Mouse (Mus musculus) layer of hippocampus, postnatal 10 days (tissue): ENCODE measurements at regions not wholly inside any gene's neighbourhood (a gene's known extent, or its start where the extent isn't known, plus 50 kb on each side); places are given as distances from the start of the nearest gene placed in this dataset.

Source experiments
- DNase-seq, 2 experiments: peaks; one replicate each; pipeline ENCODE4 v3.0.0; 2021; ENCODE audit warnings: low spot score in 2 of 2

DNA sequence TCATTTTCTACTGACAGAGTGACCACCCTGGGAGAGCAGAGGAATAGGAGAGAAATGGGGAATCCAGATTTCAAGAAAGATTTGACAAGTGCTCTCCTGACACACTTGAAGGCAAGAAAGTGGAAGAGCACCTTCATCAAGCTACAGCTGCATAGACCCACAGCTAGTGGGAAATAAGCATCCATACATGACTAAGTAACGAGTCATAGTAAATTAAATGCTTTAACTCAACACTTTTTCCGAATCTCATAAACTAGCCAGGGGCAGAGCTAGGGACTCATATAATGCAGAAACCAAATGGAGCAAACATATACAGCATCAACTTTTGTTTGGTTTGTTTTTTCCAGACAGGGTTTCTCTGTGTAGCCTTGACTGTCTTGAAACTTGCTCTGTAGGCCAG lies 383.2 kb upstream of the Gm10306 start:
- no peak for DNase-seq

DNA sequence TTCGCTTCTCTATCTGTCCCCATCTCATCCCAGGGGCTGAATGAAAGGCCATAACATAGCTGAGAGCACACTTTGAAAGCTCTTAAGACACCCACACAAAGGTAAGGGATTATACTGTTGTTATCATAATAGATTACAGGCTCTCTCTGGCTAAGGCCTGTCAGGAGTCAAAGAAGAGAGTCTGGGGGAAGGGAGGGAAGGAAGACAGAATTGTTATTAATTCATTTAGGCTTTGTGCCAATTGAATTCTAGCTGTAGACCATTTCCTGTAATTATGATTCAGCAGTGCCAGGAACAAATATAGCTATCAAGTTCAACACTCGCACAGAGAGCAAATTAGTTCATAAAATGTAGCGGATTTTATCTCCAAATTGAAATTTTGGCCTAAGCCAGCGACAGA lies 369.3 kb upstream of the Gm10306 start:
- no peak for DNase-seq

DNA sequence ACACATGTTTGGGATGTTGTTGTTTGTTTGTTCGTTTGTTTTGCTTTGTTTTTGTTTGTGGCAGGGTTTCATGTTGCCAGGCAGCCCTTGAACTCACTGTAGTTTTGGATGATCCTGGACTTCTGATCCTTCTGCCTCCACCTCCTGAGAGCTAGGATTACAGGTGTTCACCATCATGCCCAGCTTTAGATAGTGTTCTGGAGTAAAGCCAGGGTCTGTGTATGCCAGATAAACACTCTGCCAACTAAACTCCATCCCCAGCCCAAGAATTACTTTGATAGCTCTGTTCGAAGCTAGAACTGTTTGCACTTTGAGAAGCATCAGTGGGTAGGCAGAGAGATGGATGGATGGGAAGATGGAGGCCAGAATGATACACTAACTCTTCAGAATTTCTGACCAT lies 368.0 kb upstream of the Gm10306 start:
- no peak for DNase-seq

DNA sequence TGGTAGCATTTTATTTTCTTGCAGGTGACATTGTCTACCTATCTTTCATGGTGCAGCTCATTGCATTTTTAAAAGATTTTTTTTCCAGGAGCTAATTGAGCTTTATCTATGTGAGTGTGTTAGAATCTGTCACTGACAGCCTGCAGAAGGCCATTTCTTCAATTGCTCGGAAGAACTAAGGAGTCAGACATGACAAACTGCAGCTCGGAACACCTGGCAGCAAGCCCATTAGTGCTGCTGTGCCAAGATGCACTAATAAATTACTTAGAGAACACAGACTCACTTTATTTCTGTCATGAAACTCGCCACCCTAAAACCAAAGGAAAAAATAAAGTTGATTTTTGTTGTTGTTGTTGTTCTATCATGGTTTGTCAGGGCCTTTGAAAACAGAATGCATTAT lies 367.5 kb upstream of the Gm10306 start:
- DNase-seq, result peak; percentile 38 to 43

DNA sequence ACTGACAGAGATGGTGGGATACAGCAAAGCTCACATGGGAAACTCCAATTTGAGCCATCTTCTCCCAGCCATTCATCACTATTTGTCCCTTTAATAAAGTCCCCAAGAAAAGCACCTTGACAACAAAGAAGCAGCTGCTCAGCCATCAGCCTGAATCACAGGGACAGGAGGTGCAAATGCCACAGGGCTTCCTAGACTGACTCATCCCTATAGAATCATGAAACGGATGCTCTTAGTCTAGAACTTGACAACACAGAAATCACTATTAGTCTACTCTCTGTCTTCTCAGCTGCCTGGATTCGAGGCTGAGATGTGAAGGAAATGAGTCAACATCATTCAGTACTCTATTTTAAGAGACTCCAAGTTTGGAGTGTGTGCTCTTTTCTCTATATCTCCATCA lies 365.4 kb upstream of the Gm10306 start:
- DNase-seq, result no peak

DNA sequence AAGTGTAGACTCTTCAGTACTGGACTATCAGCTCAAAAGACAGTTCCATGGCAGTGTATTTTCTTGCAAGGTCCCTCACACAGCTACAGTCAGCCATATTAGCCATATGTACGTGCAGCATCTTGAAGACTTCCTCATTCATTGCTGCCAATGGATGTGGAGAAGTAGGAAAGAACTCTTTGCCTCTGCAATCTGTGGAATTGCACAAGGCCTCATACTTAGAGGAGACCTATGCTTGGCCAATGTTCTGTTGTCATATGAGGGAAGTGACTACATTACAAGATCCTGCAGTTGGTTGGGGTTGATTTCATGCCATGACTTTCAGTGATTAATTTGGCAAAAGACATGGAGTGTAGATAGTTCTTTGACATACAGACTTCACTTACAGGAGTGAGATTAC lies 340.1 kb upstream of the Gm10306 start:
- DNase-seq, result no peak

DNA sequence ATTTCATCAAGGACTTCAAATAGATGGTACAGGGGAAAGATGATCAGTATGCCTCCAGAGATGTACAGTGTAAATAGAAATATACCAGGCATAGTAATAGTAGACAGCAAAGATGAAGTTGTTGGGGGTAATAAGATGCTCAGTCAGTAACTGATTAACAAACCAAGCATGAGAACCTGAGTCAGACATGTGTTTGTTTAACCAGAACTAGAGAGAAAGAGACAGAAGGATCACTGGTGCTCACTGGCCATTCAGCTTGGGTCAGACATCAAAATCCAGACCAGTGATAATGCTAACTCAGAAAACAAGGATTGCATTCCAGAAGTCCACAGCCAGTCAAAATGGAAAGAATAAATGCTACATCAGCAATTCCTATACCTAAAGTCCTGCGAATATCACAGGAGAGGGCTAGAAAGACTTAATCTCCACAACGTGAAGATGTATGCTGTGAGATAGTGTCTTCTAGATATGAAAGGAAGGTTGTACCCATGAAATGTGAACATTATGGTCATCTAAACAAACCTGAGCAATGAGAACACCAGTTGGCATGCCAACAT lies 320.6 kb upstream of the Gm10306 start:
- DNase-seq, result no peak

DNA sequence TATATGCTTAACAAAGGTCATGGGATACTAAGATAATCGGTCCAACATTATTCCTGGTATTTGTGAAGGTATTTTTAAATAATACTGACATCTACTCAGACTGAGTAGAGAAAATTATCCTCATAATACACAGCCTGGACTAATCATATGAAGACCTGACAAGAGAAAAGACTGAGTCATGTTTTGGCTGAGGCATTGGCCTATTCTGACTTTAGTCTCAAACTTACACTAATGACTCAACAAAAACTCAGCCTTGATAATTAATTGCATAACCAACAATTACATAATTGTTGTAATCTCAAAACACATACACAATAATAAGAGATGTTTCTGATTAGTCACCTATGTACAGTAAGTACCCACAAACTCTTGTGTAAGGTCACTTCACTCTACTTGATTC lies 300.3 kb upstream of the Gm10306 start:
- DNase-seq, result no peak

DNA sequence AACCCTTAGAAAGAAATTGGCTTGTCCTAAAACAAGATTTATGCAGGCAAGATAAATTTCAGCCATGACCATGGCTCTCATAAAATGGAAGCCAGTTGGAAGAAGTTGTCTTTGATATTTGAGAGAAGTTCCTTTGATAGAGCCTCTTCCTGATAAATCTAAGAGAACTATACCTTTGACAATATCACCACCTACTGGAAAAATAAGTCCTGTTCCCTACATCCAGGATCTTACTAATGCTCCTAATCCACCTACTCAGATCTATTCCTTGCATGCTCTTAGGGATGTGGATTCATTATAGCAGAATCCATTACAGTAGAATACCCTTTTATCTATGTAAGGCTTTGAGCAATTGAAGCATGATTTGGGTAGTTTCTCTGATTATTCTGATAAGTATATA lies 295.2 kb upstream of the Gm10306 start:
- DNase-seq, result no peak

DNA sequence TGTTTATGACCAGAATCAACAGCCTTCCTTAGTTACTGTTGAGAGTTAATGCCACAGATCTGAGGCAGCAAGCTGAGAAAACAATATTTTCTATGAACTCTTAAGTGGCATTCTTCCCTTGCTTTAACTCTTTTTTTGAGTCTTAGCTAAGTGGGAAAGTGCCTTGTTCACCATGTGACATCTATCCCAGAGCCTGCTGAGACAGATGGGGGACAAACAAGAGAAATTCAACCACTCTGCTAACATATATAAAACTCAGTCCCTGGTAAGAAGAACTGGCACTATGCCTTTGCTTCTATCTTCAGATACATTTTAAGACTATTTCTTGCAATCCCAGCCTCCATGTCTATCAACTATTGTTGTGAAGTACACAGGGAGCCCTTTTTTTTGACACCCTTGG lies 274.6 kb upstream of the Gm10306 start:
- DNase-seq, result no peak

DNA sequence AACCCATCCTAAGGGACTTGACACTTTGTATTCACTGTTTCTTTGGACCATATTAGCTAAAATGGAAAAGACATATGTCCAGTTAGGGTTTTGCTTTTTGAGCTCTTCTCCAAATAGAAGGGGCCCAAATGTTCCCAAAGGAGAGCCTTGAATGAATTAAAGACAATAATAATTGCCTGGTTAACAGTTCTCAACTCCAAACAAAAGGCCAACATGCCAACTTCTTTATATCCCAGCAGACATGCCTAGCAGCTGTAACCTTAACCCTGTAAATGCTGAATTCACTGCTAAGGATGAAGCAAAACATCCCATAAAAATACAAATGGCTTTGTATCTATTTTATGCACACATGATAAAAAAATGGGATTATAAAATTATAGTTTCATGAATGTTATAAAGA lies 264.2 kb upstream of the Gm10306 start:
- no peak for DNase-seq

DNA sequence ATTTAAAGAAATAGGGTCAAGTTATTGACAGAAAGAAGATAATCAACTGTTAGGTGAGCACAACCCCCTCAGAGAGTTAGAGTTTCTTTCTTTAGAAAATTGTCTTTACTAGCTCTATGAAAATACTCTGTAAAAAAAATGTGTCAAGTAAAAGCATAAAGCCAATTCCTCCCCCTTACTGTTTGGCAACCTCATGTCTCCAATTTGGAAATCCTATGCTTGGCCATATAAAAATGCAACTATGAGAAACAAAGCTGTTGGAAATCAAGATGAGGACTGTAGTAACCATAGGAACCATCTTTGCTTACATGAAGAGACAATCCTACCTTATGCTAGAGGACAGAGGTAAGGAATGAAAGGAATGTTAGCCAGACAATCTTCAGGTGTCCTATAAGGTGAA lies 239.0 kb upstream of the Gm10306 start:
- no peak for DNase-seq

DNA sequence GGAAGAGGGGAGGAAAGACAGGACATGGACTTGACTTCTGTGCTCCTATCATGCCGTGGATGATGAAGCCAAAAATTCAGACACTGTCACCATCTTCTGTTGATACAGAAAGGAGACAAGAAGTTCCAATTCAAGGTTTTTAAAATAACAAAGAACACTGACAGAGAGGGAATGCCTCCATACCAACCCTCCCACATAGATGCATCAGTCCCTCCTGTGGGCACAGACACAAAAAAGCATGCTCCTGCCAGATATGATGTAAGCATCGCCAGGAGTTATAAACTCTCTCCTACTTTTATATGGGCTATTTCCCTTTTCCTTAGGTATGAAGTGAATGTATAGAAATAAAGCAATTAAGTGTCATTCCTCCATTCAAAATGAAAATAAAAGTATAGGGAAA lies 229.6 kb upstream of the Gm10306 start:
- DNase-seq, result no peak

DNA sequence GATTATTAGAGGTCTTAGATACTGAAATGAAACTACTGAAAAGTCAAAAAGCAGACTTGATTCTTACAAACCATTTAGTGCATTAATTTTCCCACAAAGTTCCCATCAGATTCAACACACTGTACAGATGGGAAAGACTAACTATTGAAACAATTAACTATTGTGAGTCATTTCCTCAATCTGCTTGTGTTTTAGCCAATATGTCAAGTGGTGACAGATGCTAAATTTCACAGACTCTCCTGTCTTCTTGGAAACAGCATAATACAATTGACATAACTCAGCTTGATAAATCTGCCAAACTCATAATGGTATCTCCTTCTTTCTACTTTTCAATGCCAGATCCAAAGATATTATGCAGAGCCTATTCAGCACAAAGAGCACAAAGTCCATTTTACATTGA lies 213.0 kb upstream of the Gm10306 start:
- DNase-seq, result no peak

DNA sequence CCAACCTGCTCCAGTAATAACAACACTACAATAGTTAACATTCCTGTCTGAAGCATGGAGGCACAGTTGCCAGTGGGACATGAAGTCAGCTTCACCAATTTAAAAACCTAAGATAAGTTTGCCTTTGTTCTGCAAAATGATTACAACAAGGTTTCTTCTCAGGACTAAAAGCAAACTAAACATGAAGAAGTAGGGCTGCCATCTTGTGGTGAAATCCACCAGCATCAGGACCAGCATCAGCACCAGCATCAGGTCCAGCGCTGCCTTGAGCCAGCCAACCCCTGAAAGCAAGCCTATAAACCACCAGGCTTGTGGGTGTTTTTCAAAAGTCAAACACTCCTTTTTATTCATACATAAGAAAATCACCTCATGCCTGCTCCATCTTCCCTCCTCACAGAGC lies 207.1 kb upstream of the Gm10306 start:
- DNase-seq, result peak in 1 of 2 experiments; percentile 36

DNA sequence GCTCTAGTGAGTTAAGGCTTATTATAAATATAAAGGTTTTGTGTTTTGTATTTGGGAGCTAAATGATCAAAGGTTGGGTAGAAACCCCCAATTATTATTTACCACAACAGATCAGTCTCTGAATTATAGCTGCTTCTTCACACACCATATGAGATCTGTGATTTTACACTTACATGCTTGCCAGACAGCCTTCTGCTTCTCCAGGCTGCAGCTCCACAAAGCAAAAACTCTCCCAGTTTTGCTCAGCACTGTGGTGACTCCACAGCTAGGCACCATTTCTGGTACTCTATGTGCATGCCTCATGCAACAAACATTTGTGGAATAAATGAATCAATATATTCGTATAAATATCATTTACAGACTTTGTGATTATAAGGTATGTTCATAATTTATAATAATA lies 199.4 kb upstream of the Gm10306 start:
- no peak for DNase-seq

DNA sequence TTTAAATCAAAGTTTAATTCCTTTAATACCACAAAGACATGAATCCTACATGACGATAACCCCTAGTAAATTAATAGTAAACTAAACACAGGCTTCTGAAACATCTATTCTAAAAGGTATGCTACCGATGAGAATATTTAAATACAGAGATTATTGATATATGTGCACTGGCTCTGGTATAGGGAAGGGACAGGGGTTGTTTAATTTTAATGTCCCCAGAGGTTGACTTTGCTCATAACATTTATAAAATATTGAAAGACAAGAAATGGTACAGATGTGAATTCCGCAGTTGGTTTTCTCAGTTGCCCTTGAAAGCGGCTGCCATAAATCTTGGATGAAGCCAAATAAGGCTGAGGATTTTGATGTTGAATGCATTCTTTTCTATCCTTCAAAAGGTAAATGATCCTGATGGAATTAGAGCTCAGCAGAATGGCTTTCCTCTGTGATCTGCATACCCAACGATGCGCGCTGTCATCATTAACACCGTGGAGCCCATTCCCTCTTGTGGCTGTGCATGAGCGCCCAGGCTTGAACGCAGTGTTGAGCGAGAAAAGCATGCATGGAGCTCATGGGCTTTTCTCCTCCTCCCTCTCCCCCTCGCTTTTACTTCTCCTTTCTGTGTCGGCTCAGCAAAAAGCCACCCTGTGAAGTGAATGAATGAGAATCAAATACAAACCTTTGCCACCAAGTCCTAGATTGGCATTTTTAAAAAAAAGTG lies 195.4 kb upstream of the Gm10306 start:
- no peak for DNase-seq

DNA sequence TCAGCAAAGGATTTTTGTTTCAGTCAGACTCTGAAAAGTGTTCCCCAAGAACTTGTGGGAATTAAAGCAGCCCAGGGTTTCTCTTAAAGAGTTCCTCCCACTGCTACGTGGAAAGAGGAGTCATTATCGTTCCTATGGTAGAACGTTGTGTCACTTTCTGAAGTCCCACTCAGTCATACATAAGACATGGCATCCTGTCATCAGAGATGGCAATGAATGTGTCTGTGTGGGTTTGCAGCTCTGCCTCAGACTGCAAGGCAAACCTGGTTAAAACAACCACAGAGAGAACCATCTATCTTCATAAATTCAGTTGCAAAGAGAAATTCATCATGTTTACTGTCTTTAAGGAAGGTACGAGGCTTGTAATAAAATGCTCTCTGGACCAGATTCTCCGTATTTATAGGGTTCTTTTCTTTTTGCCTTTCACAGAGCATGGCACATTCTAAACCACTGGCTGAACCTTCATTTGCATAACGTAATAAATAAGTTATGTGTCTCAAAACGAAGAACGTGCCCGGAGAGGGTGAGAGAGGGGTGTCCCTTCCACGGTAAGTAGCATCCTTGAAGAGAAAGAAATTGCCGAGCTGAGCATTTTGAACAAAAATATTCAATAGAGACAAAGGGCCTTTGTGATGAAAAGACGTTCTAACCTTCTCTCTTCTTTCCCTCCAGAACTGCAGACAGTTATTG lies 194.7 kb upstream of the Gm10306 start:
- no peak for DNase-seq

DNA sequence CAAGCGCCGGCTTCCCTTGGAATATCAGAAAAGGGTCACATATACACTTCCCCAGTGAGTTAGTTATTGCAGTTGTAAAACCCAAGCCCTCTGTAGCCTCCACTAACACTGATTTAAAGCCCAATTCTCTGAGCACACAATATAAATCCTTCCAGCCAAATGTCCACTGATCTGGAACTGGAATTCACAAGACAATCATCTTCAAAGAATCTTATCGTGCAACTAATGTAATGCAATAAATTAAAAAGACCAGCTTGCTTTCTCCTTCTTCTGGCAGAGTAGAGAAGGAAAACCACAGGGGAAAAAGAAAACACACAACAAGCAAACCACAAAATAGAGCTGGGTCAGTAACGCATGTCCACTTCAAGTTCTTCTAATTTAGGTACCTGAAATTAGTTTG lies 191.0 kb upstream of the Gm10306 start:
- DNase-seq, result no peak

DNA sequence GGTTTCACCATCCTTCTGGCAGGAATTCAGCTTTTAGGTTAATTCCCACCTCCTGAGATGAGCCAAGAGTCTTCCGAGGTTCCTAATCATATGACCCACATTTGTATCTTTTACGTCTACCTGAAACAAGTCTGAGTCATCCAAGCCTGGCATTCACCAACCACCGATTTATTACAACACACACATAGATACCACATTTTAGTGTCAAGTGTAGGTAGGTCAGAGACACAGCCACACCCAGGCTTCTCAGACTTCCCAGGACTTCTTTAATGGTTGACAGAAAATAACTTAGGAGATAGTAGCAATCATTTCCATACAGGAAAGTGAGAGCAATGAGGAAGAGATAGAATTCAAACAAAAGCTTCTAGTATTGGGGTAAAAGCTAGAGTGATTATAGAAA lies 189.2 kb upstream of the Gm10306 start:
- DNase-seq, result no peak

DNA sequence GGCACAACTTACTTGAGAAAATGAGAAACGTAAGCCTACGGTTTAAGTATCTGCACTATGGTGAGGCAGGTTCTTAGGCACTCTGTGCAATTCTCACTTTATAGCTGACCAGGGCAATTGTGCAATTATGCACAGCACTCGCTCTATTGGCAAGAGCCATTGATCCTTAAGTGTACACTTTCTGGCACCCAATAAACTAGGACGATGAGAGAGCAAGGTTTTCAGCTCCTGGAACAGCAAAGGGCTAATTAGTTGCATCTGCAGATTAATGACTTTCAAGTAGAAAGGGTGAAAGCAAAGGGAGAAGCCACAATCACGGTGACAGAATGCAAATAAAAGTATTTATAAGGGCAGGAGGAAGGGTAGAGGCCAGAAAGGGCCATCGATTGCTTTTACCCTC lies 185.4 kb upstream of the Gm10306 start:
- no peak for DNase-seq

DNA sequence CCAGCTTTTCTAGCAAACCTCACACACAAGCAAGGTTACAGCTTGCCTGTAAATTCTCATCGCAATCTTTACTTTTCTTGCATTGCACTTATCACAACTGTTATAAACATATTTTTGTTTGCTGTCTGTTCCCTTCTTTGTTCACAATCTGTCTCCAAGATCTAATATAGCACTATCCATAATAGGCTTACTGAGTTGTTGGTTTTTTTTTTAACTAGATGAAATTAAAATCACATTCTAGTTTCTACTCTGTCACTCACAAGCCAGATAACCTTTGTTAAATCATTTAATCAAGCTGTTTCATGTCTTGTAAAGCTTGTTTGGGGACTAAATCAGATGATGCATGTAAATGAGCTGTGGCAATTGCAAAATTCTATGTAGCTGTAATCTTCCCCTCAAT lies 180.1 kb upstream of the Gm10306 start:
- no peak for DNase-seq

DNA sequence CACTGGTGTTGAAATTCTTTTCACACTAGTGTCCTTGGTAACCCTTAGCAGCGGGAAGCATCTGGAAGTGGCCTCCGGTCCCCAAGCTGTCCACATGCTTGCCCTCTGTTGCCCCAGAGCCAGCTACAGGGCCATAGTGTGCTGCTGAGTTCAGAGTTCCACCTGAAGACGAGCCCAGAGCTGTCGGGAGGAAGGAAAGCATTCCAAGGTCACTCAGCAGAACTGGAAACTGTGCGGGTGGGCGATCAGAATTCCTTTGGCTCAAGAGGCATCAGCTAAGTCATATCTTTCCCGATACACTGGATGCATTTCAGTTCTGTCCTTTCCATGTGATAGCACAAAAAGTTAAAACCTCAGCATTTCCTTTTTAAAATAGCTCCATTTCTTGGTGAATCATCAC lies 170.6 kb upstream of the Gm10306 start:
- no peak for DNase-seq
